Mouse (Mus musculus): ENCODE data around the gene Scn8a.

GRCm38 (mm10) chr15:101074067-101074466 lies 204.4 kb downstream of the Scn8a start:
- TF ChIP-seq SRF (IDR thresholded peaks at IDR 0.05; ENCODE audit: control insufficient read depth, insufficient read length, low read depth) (no peak), CEBPB (IDR thresholded peaks at IDR 0.05; ENCODE audit: insufficient read depth, poor library complexity, severe bottlenecking) (no peak), POLR2A (IDR thresholded peaks at IDR 0.05; ENCODE audit: insufficient read length, low read depth) (no peak), TCF12 (IDR thresholded peaks at IDR 0.05; ENCODE audit: insufficient read depth, poor library complexity, severe bottlenecking) (no peak), MAX (IDR thresholded peaks at IDR 0.05; ENCODE audit: low read depth) (no peak), USF1 (IDR thresholded peaks at IDR 0.05; ENCODE audit: low read depth) (no peak), POLR2AphosphoS2 (IDR thresholded peaks at IDR 0.05; ENCODE audit: insufficient read length, low read depth) (no peak), MYOD1 (IDR thresholded peaks at IDR 0.05; ENCODE audit: control insufficient read depth in 1 of 3, insufficient read length in 2 of 3, low read depth in 2 of 3) (no peak)
